Mouse (Mus musculus) C2C12 (cell line): ENCODE data around the gene Mrpl50.

Experiments
- CEBPB ChIP-seq: IDR thresholded peaks from one replicate; pipeline ENCODE4 v1.6.1; 2011; ENCODE audit warnings: low read depth, mild to moderate bottlenecking, control low read depth, moderate library complexity
- CTCF ChIP-seq: IDR thresholded peaks from one replicate; pipeline ENCODE4 v1.5.1; 2011; ENCODE audit not compliant: control insufficient read depth, insufficient read depth, insufficient read length
- MAX ChIP-seq: IDR thresholded peaks from one replicate; pipeline ENCODE4 v1.6.1; 2011; ENCODE audit warnings: mild to moderate bottlenecking, control low read depth
- MYOD1 ChIP-seq: IDR thresholded peaks from one replicate; pipeline ENCODE4 v1.6.1; 2011; ENCODE audit warnings: low read depth; ENCODE audit not compliant: control insufficient read depth, insufficient read length
- MYOG ChIP-seq: IDR thresholded peaks from one replicate; pipeline ENCODE4 v1.6.1; 2011; ENCODE audit not compliant: control insufficient read depth, insufficient read length; ENCODE audit errors: extremely low read depth
- USF1 ChIP-seq: IDR thresholded peaks from one replicate; pipeline ENCODE4 v1.6.1; 2011; ENCODE audit warnings: low read depth, mild to moderate bottlenecking, control low read depth, moderate library complexity

DNA sequence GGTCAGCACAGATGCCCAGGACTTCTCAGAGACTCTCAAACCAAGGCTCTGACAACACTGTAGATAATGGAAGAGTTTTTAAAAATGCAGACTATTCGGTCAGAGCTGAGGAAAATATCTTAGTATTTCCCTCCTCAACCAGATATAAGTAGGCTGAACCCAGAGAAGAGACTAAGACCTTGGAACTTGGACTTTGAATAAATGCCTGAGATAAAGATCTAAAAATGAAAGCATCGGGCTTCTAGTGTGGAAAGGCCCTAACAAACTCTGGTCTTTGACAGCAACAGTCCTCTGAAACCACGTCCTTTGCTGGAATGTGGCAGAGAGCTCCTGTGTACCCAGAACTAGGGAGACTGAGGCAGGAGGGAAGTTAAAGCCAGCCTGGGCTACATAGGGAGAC, 14.5 kb downstream of the Mrpl50 start, which contains the start of gene Baat:
- TF ChIP-seq CTCF (no peak), USF1 (no peak), CEBPB (no peak), MYOD1 (no peak), MAX (no peak), MYOG (no peak)
